Mouse (Mus musculus) heart, adult 11 months (tissue): ENCODE results near the gene Ssxb6.
"Not testable (repeated sequence)": the region's sequence is repeated elsewhere in the genome, so short reads cannot be mapped to it uniquely, and the experiment has no call there.

Experiments used
- DNase-seq: peaks from one replicate; pipeline ENCODE4 v3.0.0; 2022

The Ssxb6 gene

DNA sequence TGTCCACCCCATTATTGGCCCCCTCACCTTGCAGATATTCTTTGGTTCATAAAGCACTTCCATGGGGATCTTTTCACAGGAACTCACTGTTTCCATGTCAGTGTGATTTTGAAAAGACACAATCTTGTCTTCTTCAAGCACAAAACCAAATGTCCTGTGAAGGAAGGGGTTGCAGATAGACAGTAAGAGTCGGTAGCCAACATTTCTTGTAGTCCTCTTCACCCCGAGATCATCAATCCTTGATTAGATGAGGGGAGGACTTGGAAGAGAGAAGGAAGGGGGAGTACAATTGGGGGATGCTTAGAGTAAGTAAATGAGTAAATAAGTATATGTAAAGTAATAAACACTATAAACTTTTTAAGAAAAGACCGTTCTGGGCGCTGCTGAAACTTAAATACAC lies at the start of gene Ssxb6:
Gene Ssxb6, minus strand, starts transcription at position 101 of the 400 bp plus-strand sequence.
- not testable (repeated sequence) for DNase-seq

DNA sequence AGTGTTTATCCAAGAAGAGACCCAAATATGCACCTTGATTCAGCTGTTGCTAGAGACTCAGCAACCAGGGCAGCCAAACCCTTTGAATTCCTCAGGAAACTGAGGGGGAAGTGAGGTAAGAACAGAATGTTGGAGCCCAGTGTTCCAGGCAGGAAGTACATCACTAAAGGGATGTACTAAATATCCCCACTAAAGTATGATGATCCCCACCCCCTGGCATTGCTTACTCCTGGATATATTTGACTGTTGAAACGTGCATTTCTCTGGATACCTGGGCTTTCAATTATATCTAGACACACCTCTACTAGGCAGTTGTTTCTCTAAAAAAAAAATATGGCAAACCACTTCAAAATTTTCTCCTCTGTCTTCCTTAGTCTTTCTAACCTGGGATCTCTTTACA lies 43.7 kb upstream of the Ssxb6 start, which contains the start of gene Ssxb3:
Gene Ssxb3, minus strand, starts transcription at position 101 of the 400 bp plus-strand sequence.
- not testable (repeated sequence) for DNase-seq

DNA sequence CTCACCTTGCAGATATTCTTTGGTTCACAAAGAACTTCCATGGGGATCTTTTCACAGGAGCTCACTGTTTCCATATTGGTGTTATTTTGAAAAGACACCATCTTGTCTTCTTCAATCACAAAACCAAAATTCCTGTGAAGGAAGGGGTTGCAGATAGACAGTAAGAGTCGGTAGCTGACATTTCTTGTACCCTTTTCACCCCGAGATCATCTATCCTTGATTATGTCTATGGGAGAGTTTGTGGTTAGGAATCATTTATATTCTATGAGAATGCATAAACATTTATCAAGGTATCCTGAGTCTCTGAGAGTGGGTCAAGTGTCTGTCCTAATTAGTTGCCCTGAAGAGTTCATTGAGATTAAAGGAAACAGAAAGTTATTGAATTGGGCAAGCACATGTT lies 23.2 kb downstream of the Ssxb6 start, which contains the start of gene Gm14459:
Gene Gm14459, minus strand, starts transcription at position 101 of the 400 bp plus-strand sequence.
- DNase-seq: no peak
